Mouse (Mus musculus) hindbrain, embryonic 11.5 days (tissue): ENCODE results near the gene Pde4d. TPM values are rescaled to one million over a fixed set of nuclear protein-coding genes. Genes with fewer than 3 reads are reported as not detected.

Source experiments
- ATAC-seq: fragments of 200-750 bp; cut with Nextera tagmentation; 2 replicates; pipeline ENCODE4 v1.8.0; 2017; ENCODE audit warnings: mild to moderate bottlenecking, moderate TSS enrichment, moderate library complexity; ENCODE audit not compliant: low FRiP score
- DNase-seq: peaks from one replicate; pipeline ENCODE4 v3.0.0-alpha.2; 2015; ENCODE audit warnings: low spot score
- H3K27ac ChIP-seq: fragments of 300-500 bp; sonication (generic); 2 replicates; pipeline ENCODE4 v1.5.1; 2014; ENCODE audit warnings: mild to moderate bottlenecking, low read depth, low read length
- H3K27me3 ChIP-seq: fragments of 300-500 bp; sonication (generic); 2 replicates; pipeline ENCODE4 v1.6.1; 2014; ENCODE audit warnings: mild to moderate bottlenecking, low read length, moderate library complexity, mixed read lengths; ENCODE audit not compliant: control insufficient read depth, insufficient read depth
- H3K36me3 ChIP-seq: fragments of 300-500 bp; sonication (generic); 2 replicates; pipeline ENCODE4 v1.6.1; 2014; ENCODE audit warnings: mild to moderate bottlenecking, low read length, moderate library complexity, mixed read lengths; ENCODE audit not compliant: control insufficient read depth, insufficient read depth
- H3K4me1 ChIP-seq: fragments of 300-500 bp; sonication (generic); replicated peaks from 2 replicates; pipeline ENCODE4 v1.6.1; 2014; ENCODE audit warnings: low read length, mixed read lengths; ENCODE audit not compliant: control insufficient read depth, insufficient read depth
- H3K4me2 ChIP-seq: fragments of 300-500 bp; sonication (generic); replicated peaks from 2 replicates; pipeline ENCODE4 v1.6.1; 2014; ENCODE audit warnings: mild to moderate bottlenecking, low read depth, low read length
- H3K4me3 ChIP-seq: fragments of 300-500 bp; sonication (generic); 2 replicates; pipeline ENCODE4 v1.5.1; 2014; ENCODE audit warnings: low read depth, low read length
- H3K9ac ChIP-seq: fragments of 300-500 bp; sonication (generic); 2 replicates; pipeline ENCODE4 v1.6.1; 2014; ENCODE audit warnings: low read depth, low read length
- H3K9me3 ChIP-seq: fragments of 300-500 bp; sonication (generic); 2 replicates; pipeline ENCODE4 v1.6.1; 2016; ENCODE audit warnings: low read length; ENCODE audit not compliant: control insufficient read depth
- WGBS: fragments of 180-500 bp; shearing (Covaris S2); extraction: QIAGEN DNeasy Blood & Tissue Kit; methylation state at CpG from one replicate; pipeline ENCODE4 v1.1.7; 2014; 5-methylcytosine and 5-hydroxymethylcytosine counted together
- polyA plus RNA-seq: library from polyadenylated mRNA; unstranded; fragments of >200 nt; fragmentation: Nextera tagmentation; extraction: Ambion mirVana; gene quantifications from 2 replicates; pipeline ENCODE4 v1.2.1, GENCODE M21; 2014

The Pde4d gene
- polyA plus RNA-seq, 1 experiment from 2014 or later = 18.3 TPM

DNA sequence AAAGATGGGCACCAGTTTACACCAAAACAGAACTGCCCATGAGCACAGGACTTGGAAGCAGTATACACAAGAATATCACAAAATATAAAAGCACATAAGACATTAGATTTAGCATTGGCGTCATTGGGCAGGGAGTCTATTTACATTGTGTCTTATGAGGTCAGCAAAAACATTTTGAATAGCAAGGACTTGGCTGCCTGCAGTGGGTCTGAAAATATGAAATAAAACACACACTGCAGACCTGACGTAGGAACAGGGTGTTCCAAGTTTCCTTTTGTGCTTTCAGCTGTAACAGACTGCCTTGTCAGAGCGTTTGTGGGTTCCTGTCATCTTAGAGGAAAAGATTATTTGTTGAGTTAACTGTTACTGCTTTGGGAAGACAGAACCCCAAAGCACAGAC is 176.4 kb downstream of the Pde4d start:
- Histone ChIP-seq H3K4me1 (no peaks in the 10 kb centered on the region), H3K4me3 (no peak overlapping the region), H3K27ac (no peak overlapping the region), H3K36me3 (no peaks in the 10 kb centered on the region), H3K27me3 (no peaks in the 10 kb centered on the region), H3K9me3 (no peaks in the 10 kb centered on the region), H3K9ac (no peak overlapping the region), H3K4me2 (no peak overlapping the region)
- DNase-seq (no peak), ATAC-seq (no peak)
- 75% methylated on average over 3 of the region's 3 CpGs for WGBS

GRCm38 (mm10) chr13:108628501-108628900 is 178.8 kb downstream of the Pde4d start:
- DNase-seq (no peak), ATAC-seq (no peak)
- H3K27me3 ChIP-seq = no peaks in the 10 kb centered on the region
- no peaks in the 10 kb centered on the region for H3K36me3 ChIP-seq
- H3K4me1 ChIP-seq = no peaks in the 10 kb centered on the region
- no peak overlapping the region for H3K9ac ChIP-seq
- WGBS = 99% methylated on average over 2 of the region's 2 CpGs
- H3K9me3 ChIP-seq = no peaks in the 10 kb centered on the region
- no peak overlapping the region for H3K27ac ChIP-seq
- H3K4me2 ChIP-seq = no peak overlapping the region
- H3K4me3 ChIP-seq = no peak overlapping the region

- no peaks in the 10 kb centered on the region for H3K9me3 ChIP-seq
Observed at GRCm38 (mm10) chr13:108630576-108630975, 180.8 kb downstream of the Pde4d start.

GRCm38 (mm10) chr13:108631222-108631621 is 181.5 kb downstream of the Pde4d start:
- no peak for ATAC-seq
- no peak for DNase-seq
- Histone ChIP-seq H3K27ac (no peak overlapping the region), H3K36me3 (no peaks in the 10 kb centered on the region), H3K9ac (no peak overlapping the region), H3K4me1 (no peaks in the 10 kb centered on the region), H3K4me2 (no peak overlapping the region), H3K27me3 (no peaks in the 10 kb centered on the region), H3K9me3 (no peaks in the 10 kb centered on the region), H3K4me3 (no peak overlapping the region)
- 75% methylated on average over 3 of the region's 3 CpGs for WGBS

More at GRCm38 (mm10) chr13:108630576-108630975, 180.8 kb downstream of the Pde4d start:
- no peaks in the 10 kb centered on the region for H3K36me3 ChIP-seq
- no peak overlapping the region for H3K4me2 ChIP-seq
- DNase-seq = no peak
- H3K9ac ChIP-seq = no peak overlapping the region
- H3K4me3 ChIP-seq = no peak overlapping the region
- WGBS = 75% methylated on average over 2 of the region's 2 CpGs
- no peaks in the 10 kb centered on the region for H3K27me3 ChIP-seq
- no peak overlapping the region for H3K27ac ChIP-seq
- no peak for ATAC-seq
- H3K4me1 ChIP-seq = no peaks in the 10 kb centered on the region

DNA sequence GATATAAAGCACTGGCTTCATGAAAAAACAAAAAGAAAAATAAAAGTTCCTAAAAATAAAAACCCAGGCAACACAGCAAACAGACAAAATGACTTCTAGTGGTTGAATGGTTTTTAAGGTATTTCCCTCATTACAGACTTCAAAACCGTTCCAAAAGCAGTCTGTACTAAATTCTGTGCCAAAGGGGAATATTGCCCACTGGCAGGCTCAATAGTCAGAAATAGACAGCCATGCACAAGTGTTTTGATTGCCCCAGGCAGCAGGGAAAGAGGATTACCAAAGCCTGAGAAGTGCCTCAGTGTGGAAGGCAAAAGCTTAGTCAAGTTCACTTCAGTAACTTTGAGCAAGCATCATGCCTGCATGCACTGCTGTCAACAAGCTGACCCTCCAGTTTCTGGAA is 186.8 kb downstream of the Pde4d start:
- H3K4me1 ChIP-seq = no peaks in the 10 kb centered on the region
- no peaks in the 10 kb centered on the region for H3K27me3 ChIP-seq
- H3K4me3 ChIP-seq = no peak overlapping the region
- H3K9ac ChIP-seq = no peak overlapping the region
- WGBS = 95% methylated on average over 1 of the region's 1 CpGs
- no peaks in the 10 kb centered on the region for H3K9me3 ChIP-seq
- H3K27ac ChIP-seq = no peak overlapping the region
- DNase-seq (no peak), ATAC-seq (no peak)
- no peak overlapping the region for H3K4me2 ChIP-seq
- no peaks in the 10 kb centered on the region for H3K36me3 ChIP-seq

- no peak overlapping the region for H3K4me3 ChIP-seq
- H3K4me1 ChIP-seq = no peaks in the 10 kb centered on the region
- DNase-seq (no peak), ATAC-seq (no peak)
- no peak overlapping the region for H3K9ac ChIP-seq
- H3K4me2 ChIP-seq = no peak overlapping the region
- H3K36me3 ChIP-seq = no peaks in the 10 kb centered on the region
- H3K9me3 ChIP-seq = no peaks in the 10 kb centered on the region
- no peaks in the 10 kb centered on the region for H3K27me3 ChIP-seq
- 85% methylated on average over 5 of the region's 5 CpGs for WGBS
- H3K27ac ChIP-seq = no peak overlapping the region
Observed at GRCm38 (mm10) chr13:108642259-108642658, 192.5 kb downstream of the Pde4d start.

- Histone ChIP-seq H3K27ac (no peak overlapping the region), H3K4me2 (no peak overlapping the region), H3K9me3 (no peaks in the 10 kb centered on the region), H3K4me3 (no peak overlapping the region), H3K4me1 (no peaks in the 10 kb centered on the region), H3K27me3 (no peaks in the 10 kb centered on the region), H3K9ac (no peak overlapping the region), H3K36me3 (no peaks in the 10 kb centered on the region)
- 82% methylated on average over 6 of the region's 6 CpGs for WGBS
- DNase-seq = no peak
- ATAC-seq = no peak
Observed at GRCm38 (mm10) chr13:108646801-108647200, 197.1 kb downstream of the Pde4d start.

- H3K4me1 ChIP-seq = no peaks in the 10 kb centered on the region
- no peak for ATAC-seq
- H3K9ac ChIP-seq = no peak overlapping the region
- H3K36me3 ChIP-seq = no peaks in the 10 kb centered on the region
- DNase-seq = no peak
- no peak overlapping the region for H3K4me2 ChIP-seq
- H3K4me3 ChIP-seq = no peak overlapping the region
- H3K9me3 ChIP-seq = no peaks in the 10 kb centered on the region
- H3K27ac ChIP-seq = no peak overlapping the region
- WGBS = 83% methylated on average over 11 of the region's 11 CpGs
- no peaks in the 10 kb centered on the region for H3K27me3 ChIP-seq
Observed at GRCm38 (mm10) chr13:108647239-108647638, 197.5 kb downstream of the Pde4d start.

DNA sequence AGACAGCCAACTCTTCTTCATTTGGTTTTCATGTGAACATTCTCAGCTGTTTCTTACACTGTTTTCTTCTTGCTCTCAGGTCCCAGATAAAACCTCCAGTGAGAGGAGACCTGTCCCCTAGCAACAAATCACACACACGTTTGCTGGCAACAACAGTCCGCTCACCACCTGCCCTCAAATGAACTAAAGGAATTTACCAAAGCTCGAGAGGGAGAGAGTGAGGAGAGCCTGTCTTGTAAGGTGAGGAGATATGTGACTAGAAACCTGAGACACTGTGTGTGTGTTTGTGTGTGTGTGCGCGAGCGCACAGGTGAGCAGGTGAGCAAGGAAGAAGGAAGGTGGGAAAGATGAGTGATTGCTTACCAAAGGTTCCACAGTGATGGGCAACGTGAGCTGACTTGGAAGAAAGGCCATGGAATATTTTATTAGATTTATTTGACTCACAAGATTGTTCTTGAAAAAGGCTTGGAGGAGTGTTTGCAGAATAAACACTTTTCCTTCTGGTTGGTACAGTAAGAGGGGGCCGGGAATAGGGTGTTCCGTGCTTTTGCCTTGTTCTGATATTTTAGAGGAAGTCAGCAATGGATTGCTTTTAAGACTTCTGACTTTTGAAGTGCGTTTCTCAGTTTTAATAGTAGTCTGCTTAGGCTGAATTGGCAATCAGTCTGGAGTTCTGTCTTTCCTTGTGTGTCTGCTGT is 204.4 kb downstream of the Pde4d start:
- no peak for ATAC-seq
- WGBS = 84% methylated on average over 10 of the region's 10 CpGs
- H3K4me1 ChIP-seq = no peaks in the 10 kb centered on the region
- no peak overlapping the region for H3K9ac ChIP-seq
- H3K9me3 ChIP-seq = no peaks in the 10 kb centered on the region
- no peaks in the 10 kb centered on the region for H3K36me3 ChIP-seq
- no peak overlapping the region for H3K27ac ChIP-seq
- no peak overlapping the region for H3K4me3 ChIP-seq
- no peaks in the 10 kb centered on the region for H3K27me3 ChIP-seq
- DNase-seq = no peak
- no peak overlapping the region for H3K4me2 ChIP-seq
